Mouse (Mus musculus): Measurements from ENCODE around the gene Zfp362. TPM values are rescaled to one million over a fixed set of nuclear protein-coding genes. Genes with fewer than 3 reads are reported as not detected.
A peak's percentile ranks its signal among the peaks of the same experiment; 100 is the strongest.

Zfp362 gene
- polyA plus RNA-seq, 1 experiment from 2014 or later: 23.8 TPM

DNA sequence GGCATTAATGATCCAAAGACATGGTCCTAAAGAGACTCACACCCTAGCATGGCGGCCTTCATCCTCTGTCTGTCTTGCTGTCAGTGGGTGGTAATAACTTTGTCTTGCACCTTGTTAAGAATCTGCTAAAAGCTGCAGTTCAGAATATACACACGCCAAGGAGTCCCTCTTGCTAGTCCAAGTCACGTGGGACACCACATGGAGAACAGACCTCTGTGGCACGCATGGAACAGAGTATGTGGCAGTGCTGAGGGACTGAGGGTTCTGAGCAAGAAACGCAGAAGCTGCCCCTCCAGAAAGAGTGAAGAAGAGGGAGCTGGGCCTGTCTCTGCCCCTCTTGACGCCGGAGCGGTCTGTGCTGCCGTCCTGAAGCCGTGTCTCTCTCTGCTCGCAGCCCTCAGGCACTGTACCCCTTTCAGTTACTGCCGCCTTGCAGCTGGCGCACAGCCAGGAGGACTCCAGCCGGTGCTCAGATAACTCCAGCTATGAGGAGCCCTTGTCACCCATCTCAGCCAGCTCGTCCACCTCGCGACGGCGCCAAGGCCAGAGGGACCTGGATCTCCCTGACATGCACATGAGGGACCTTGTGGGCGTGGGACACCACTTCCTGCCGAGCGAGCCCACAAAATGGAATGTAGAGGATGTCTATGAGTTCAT is 58.1 kb downstream of the Zfp362 start:
- Histone ChIP-seq H3K36me3 (ENCODE audit: insufficient read depth, low read length) (peaks cover 65% of the 10 kb centered on the region), H3K9ac (replicated peaks; ENCODE audit: low read depth) (no peak overlapping the region), H3K4me3 (ENCODE audit: low read depth, low read length) (no peak overlapping the region), H3K27ac (ENCODE audit: low read length) (no peak overlapping the region), H3K4me2 (replicated peaks; ENCODE audit: low read depth, low read length) (no peak overlapping the region), H3K4me1 (ENCODE audit: insufficient read depth, low read depth, low read length) (no peaks in the 10 kb centered on the region), H3K9me3 (ENCODE audit: low read length) (no peaks in the 10 kb centered on the region), H3K27me3 (replicated peaks; ENCODE audit: insufficient read depth, low read length) (no peaks in the 10 kb centered on the region)
- DNase-seq (ENCODE audit: low spot score) (no peak), ATAC-seq (no peak)
- WGBS: 57% methylated on average over 22 of the region's 22 CpGs
- TF ChIP-seq CTCF (IDR thresholded peaks at IDR 0.05) (no peak), EP300 (IDR thresholded peaks at IDR 0.05) (no peak)

DNA sequence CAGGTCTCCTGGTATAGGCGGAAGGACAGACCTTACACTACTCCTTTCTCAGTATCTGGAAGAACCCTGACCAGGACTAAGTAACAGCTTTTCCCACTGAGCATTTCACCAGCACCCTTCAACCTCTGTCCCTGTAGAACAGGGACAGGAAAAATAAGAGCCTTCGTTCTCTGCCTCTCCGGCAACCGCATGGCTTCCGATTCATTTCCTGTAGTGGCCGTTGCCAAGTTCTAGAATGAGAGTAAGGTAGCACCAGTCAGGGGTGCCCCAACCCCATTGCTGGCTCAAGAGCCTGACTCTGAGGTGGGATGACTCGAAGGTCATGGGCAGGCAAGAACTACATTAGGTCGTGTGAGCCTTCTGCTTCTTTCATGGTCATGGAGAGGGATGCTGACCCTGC is 60.7 kb downstream of the Zfp362 start:
- Histone ChIP-seq H3K4me1 (ENCODE audit: insufficient read depth, low read depth, low read length) (0 out of 2 replicates have a peak, but pooled peaks cover 3% of the 10 kb centered on the region), H3K27me3 (replicated peaks; ENCODE audit: insufficient read depth, low read length) (no peaks in the 10 kb centered on the region), H3K9me3 (ENCODE audit: low read length) (no peaks in the 10 kb centered on the region), H3K9ac (replicated peaks; ENCODE audit: low read depth) (no peak overlapping the region), H3K4me3 (ENCODE audit: low read depth, low read length) (no peak overlapping the region), H3K4me2 (replicated peaks; ENCODE audit: low read depth, low read length) (no peak overlapping the region), H3K27ac (ENCODE audit: low read length) (no peak overlapping the region), H3K36me3 (ENCODE audit: insufficient read depth, low read length) (peaks cover 42% of the 10 kb centered on the region)
- TF ChIP-seq EP300 (IDR thresholded peaks at IDR 0.05) (no peak), CTCF (IDR thresholded peaks at IDR 0.05) (no peak)
- 71% methylated on average over 8 of the region's 8 CpGs for WGBS
- ATAC-seq (no peak), DNase-seq (ENCODE audit: low spot score) (no peak)

DNA sequence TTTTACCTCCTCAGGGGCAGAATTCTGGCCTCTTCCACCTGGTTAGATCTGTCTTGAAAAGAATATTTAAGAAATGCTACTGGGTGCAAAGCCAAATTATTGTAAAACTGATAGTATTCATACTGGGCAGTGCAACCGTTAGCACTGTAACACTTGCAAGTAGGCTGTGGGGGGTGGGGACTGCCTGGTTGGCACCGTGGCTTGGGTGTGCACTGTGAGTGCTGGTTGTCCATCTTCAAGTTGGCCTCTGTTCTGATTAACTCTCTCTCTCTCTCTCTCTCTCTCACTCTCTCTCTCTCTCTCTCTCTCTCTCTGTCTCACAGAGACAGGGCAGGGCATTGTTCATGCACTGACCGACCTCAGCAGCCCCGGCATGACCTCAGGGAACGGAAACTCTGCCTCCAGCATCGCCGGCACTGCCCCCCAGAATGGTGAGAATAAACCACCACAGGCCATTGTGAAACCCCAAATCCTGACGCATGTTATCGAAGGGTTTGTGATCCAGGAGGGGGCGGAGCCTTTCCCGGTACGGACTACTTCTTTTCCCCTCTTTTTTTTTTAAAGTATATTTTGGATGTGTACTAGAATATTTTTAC is 62.7 kb downstream of the Zfp362 start:
- H3K4me1 ChIP-seq (ENCODE audit: insufficient read depth, low read depth, low read length): 0 out of 2 replicates have a peak, but pooled peaks cover 3% of the 10 kb centered on the region
- no peak overlapping the region for H3K27ac ChIP-seq (ENCODE audit: low read length)
- peaks cover 28% of the 10 kb centered on the region for H3K36me3 ChIP-seq (ENCODE audit: insufficient read depth, low read length)

DNA sequence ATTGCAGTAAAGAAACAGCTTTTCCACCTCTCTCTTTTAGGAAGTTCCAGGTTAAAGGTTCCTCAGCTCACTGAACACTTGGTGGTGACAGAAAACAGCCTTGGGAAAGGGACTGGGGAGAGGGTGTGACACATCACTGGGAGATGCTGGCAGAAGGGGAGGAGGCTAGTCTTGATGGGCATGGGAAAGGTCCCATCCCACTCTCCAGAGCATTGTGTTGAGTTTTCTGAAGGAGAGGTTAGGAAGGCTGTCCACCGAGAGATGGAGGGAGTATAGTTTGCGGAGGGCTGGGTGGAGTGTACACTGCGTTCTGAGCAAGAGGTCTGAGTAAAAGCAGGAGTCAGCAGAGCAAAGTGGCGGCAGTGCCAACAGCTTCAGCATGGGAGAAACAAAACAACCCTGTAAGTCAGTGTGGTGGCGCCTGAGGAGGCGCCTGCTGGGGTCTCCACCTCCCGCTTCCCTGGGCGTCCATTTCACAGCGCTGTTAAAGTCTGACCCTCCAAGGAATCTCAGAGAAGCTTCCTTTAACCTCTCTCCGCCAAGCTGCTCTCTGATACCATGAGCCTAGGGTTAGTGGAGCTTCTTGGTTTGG is 63.4 kb downstream of the Zfp362 start:
- no peak overlapping the region for H3K9ac ChIP-seq (replicated peaks; ENCODE audit: low read depth)
- peaks cover 3% of the 10 kb centered on the region; the same call in 1 of the 2 replicates for H3K4me1 ChIP-seq (ENCODE audit: insufficient read depth, low read depth, low read length)
- 64% methylated on average over 10 of the region's 10 CpGs for WGBS
- ATAC-seq: peak; percentile 24; the same call in 1 of the 2 replicates
- no peak overlapping the region for H3K27ac ChIP-seq (ENCODE audit: low read length)
- H3K4me3 ChIP-seq (ENCODE audit: low read depth, low read length): no peak overlapping the region
- no peak overlapping the region for H3K4me2 ChIP-seq (replicated peaks; ENCODE audit: low read depth, low read length)
- TF ChIP-seq EP300 (IDR thresholded peaks at IDR 0.05) (no peak), CTCF (IDR thresholded peaks at IDR 0.05) (no peak)
- H3K36me3 ChIP-seq (ENCODE audit: insufficient read depth, low read length): peaks cover 21% of the 10 kb centered on the region
- peak; percentile 39 for DNase-seq (ENCODE audit: low spot score)
- H3K27me3 ChIP-seq (replicated peaks; ENCODE audit: insufficient read depth, low read length): no peaks in the 10 kb centered on the region
- H3K9me3 ChIP-seq (ENCODE audit: low read length): no peaks in the 10 kb centered on the region

More for the DNA sequence above, 62.7 kb downstream of the Zfp362 start:
- TF ChIP-seq CTCF (IDR thresholded peaks at IDR 0.05): no peak
- no peak for TF ChIP-seq EP300 (IDR thresholded peaks at IDR 0.05)
- Histone ChIP-seq H3K4me3 (ENCODE audit: low read depth, low read length) (no peak overlapping the region), H3K9me3 (ENCODE audit: low read length) (no peaks in the 10 kb centered on the region), H3K27me3 (replicated peaks; ENCODE audit: insufficient read depth, low read length) (no peaks in the 10 kb centered on the region), H3K4me2 (replicated peaks; ENCODE audit: low read depth, low read length) (no peak overlapping the region), H3K9ac (replicated peaks; ENCODE audit: low read depth) (no peak overlapping the region)
- no peak for ATAC-seq
- DNase-seq (ENCODE audit: low spot score): no peak
- 70% methylated on average over 12 of the region's 12 CpGs for WGBS

GRCm38 (mm10) chr4:128741906-128742305 is 63.9 kb downstream of the Zfp362 start:
- H3K9ac ChIP-seq (replicated peaks; ENCODE audit: low read depth): no peak overlapping the region
- no peaks in the 10 kb centered on the region for H3K9me3 ChIP-seq (ENCODE audit: low read length)
- ATAC-seq: no peak
- no peak overlapping the region for H3K27ac ChIP-seq (ENCODE audit: low read length)
- no peak overlapping the region for H3K4me3 ChIP-seq (ENCODE audit: low read depth, low read length)
- H3K4me2 ChIP-seq (replicated peaks; ENCODE audit: low read depth, low read length): no peak overlapping the region
- no peak for DNase-seq (ENCODE audit: low spot score)
- peaks cover 8% of the 10 kb centered on the region; the same call in 1 of the 2 replicates for H3K4me1 ChIP-seq (ENCODE audit: insufficient read depth, low read depth, low read length)
- H3K27me3 ChIP-seq (replicated peaks; ENCODE audit: insufficient read depth, low read length): no peaks in the 10 kb centered on the region
- no peak for TF ChIP-seq CTCF (IDR thresholded peaks at IDR 0.05)
- no peak for TF ChIP-seq EP300 (IDR thresholded peaks at IDR 0.05)
- peaks cover 16% of the 10 kb centered on the region for H3K36me3 ChIP-seq (ENCODE audit: insufficient read depth, low read length)
- 44% methylated on average over 5 of the region's 5 CpGs for WGBS

- Histone ChIP-seq H3K9me3 (ENCODE audit: low read length) (no peaks in the 10 kb centered on the region), H3K4me2 (replicated peaks; ENCODE audit: low read depth, low read length) (no peak overlapping the region), H3K9ac (replicated peaks; ENCODE audit: low read depth) (no peak overlapping the region), H3K27me3 (replicated peaks; ENCODE audit: insufficient read depth, low read length) (no peaks in the 10 kb centered on the region), H3K4me1 (ENCODE audit: insufficient read depth, low read depth, low read length) (peaks cover 15% of the 10 kb centered on the region; the same call in 1 of the 2 replicates), H3K36me3 (ENCODE audit: insufficient read depth, low read length) (peaks cover 6% of the 10 kb centered on the region; the same call in 1 of the 2 replicates), H3K4me3 (ENCODE audit: low read depth, low read length) (no peak overlapping the region), H3K27ac (ENCODE audit: low read length) (no peak overlapping the region)
- ATAC-seq (no peak), DNase-seq (ENCODE audit: low spot score) (no peak)
- WGBS: 37% methylated on average over 1 of the region's 1 CpGs
- no peak for TF ChIP-seq EP300 (IDR thresholded peaks at IDR 0.05)
- no peak for TF ChIP-seq CTCF (IDR thresholded peaks at IDR 0.05)
These were observed 65.0 kb downstream of the Zfp362 start for GRCm38 (mm10) chr4:128740878-128741277.
